Mouse (Mus musculus) embryo, embryonic 9.5 days (tissue): ENCODE results near the gene Rasa3.

Source experiments
- DNase-seq: peaks from one replicate; pipeline ENCODE4 v3.0.0-alpha.2; 2017; ENCODE audit errors: extremely low spot score

Rasa3 gene

GRCm38 (mm10) chr8:13677413-13677883 is at the start of gene Rasa3:
Gene Rasa3, minus strand, starts transcription at chr8:13677603.
- peak; percentile 94 for DNase-seq

- peak; percentile 29 for DNase-seq
These were observed 48.3 kb upstream of the Rasa3 start for GRCm38 (mm10) chr8:13725722-13726121.

GRCm38 (mm10) chr8:13718980-13719379 is 41.6 kb upstream of the Rasa3 start:
- DNase-seq, result no peak

- no peak for DNase-seq
These were observed 31.1 kb upstream of the Rasa3 start for GRCm38 (mm10) chr8:13708514-13708913.

- DNase-seq, result no peak
These were observed 29.5 kb upstream of the Rasa3 start for GRCm38 (mm10) chr8:13706918-13707317.

- DNase-seq, result peak; percentile 78
These were observed 28.3 kb upstream of the Rasa3 start, which contains the start of gene Cfap97d2 for GRCm38 (mm10) chr8:13705668-13706067. Gene Cfap97d2, plus strand, starts transcription at chr8:13705889.

GRCm38 (mm10) chr8:13704301-13704700 is 26.9 kb upstream of the Rasa3 start:
- no peak for DNase-seq

- DNase-seq, result no peak
These were observed 26.4 kb upstream of the Rasa3 start for GRCm38 (mm10) chr8:13703756-13704155.

GRCm38 (mm10) chr8:13702755-13703154 is 25.4 kb upstream of the Rasa3 start:
- no peak for DNase-seq

GRCm38 (mm10) chr8:13699323-13699949 is 22.0 kb upstream of the Rasa3 start:
- no peak for DNase-seq

GRCm38 (mm10) chr8:13698281-13698680 is 20.9 kb upstream of the Rasa3 start:
- DNase-seq, result no peak

- DNase-seq, result no peak
These were observed 20.3 kb upstream of the Rasa3 start for GRCm38 (mm10) chr8:13697681-13698080.

- no peak for DNase-seq
These were observed 19.8 kb upstream of the Rasa3 start for GRCm38 (mm10) chr8:13697196-13697595.

GRCm38 (mm10) chr8:13696157-13696556 is 18.8 kb upstream of the Rasa3 start:
- no peak for DNase-seq

GRCm38 (mm10) chr8:13695203-13695867 is 17.9 kb upstream of the Rasa3 start:
- no peak for DNase-seq

- no peak for DNase-seq
These were observed 17.3 kb upstream of the Rasa3 start for GRCm38 (mm10) chr8:13694735-13695134.

GRCm38 (mm10) chr8:13692302-13693066 is 15.1 kb upstream of the Rasa3 start:
- no peak for DNase-seq

- DNase-seq, result no peak
These were observed 11.9 kb upstream of the Rasa3 start for GRCm38 (mm10) chr8:13689331-13689730.

GRCm38 (mm10) chr8:13688461-13688860 is 11.1 kb upstream of the Rasa3 start:
- no peak for DNase-seq

- DNase-seq, result no peak
These were observed 10.5 kb upstream of the Rasa3 start for GRCm38 (mm10) chr8:13687941-13688340.

- DNase-seq, result no peak
These were observed 9.8 kb upstream of the Rasa3 start for GRCm38 (mm10) chr8:13687101-13687717.

GRCm38 (mm10) chr8:13686426-13686825 is 9.0 kb upstream of the Rasa3 start:
- DNase-seq, result no peak
